Mouse (Mus musculus) cerebellum, adult (tissue): ENCODE measurements around the gene Trip6.

ENCODE experiments used
- ATAC-seq: cut with Nextera tagmentation; 2 replicates; pipeline ENCODE4 v1.9.2; 2017; ENCODE audit warnings: mild to moderate bottlenecking, moderate library complexity, mixed read lengths; ENCODE audit not compliant: insufficient number of reproducible peaks, low FRiP score, low TSS enrichment

Gene Trip6

DNA sequence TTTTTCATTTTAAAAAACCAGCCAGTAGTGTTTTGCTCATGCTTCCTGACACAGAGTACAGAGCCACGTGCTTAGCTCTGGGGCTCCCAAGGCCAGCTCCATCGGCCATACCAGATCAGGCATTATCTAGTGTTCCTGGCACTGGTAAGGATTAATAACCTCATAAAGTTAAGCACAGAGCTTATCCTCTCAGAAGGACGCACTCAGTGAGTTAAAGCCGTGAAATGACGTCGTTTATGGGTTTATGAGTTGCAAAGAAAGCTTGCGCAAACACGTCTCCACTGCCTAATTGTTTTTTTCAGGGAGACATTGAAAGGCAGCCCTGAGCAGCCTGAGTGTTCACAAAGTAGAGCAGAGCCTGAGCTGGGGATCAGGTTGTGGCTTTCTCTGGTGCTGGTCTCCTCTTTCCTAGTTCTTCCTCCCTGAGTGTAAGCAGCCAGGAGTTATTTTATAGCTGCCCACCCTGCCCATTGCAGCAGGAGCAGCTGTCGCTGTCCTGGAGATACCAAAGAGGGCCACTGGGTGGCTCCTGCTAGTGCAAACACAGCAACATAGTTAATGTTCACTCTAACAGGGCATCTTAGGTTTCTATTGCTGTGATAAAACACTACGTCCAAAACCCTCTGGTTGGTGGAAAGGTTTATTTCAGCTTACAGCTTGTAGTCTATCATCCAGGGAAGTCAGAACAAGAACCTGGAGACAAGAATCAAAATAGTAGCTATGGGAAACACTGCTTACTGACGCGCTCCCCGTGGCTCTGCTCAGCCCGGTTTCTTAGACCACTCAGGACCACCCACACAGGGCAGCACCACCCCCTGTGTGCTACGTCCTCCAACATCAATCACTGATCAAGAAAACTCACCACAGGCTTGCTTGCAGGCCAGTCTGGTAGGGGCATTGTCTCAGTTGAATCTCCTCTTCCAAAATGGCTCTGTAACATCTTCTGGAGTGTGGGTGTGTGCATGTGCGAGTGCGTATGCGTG is 36.6 kb downstream of the Trip6 start:
- no peak for ATAC-seq

DNA sequence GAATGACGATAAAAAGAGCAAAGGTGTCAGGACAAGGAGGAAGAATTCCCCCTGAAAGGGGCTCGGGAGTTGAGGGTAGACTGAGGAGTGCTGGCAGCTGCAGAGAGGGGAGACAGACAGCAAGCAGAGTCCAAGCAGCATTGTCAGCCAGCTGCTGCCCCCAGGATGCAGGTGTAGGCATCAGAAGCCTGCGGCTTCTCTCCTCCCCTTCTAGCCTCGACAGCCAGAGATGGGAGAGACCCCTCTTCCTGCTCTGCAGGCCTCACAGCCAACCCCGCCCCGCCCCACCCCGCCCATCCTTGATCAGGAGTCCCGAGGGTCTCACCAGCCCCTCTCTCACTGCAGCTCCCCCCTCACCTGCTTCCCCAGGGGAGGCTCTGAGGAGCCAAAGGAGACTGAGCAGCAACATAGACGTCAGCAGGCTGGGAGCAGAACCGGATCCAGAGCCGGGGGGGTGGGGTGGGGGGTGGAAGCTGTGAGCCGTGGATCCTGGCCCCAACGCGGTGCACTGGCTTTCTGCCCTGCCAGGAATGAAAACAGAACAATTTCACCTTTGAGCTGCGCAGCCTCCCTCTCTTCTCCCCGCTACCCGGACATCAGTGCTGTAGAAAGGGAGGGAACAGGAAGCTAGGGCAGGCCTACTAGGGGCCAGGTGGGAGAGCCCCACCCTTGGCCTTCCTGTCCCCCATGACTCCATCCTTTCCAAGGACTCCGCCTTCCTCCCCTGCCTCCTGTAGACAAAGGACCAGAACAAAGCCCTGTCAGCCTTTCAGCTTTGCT is 45.9 kb downstream of the Trip6 start:
- no peak for ATAC-seq

DNA sequence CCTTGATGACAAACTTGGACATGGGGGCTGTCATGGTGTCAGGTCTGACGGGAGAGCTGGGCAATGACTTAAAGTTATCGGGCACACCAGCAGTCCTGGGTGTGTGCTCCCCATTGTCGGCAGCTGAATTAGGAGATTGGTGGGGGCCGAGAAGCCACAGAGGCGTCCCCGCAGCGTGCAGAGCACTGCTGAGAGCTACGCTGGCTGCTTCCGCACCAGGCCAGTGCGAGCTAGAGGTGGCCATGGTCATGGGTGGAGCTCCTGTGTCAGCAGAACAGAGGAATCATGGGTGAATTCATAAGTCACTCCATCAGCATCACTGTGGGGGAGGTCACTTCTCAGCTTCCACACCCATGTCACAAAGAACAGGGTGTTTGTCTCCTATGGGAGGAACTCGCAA is 49.4 kb downstream of the Trip6 start:
- no peak for ATAC-seq

DNA sequence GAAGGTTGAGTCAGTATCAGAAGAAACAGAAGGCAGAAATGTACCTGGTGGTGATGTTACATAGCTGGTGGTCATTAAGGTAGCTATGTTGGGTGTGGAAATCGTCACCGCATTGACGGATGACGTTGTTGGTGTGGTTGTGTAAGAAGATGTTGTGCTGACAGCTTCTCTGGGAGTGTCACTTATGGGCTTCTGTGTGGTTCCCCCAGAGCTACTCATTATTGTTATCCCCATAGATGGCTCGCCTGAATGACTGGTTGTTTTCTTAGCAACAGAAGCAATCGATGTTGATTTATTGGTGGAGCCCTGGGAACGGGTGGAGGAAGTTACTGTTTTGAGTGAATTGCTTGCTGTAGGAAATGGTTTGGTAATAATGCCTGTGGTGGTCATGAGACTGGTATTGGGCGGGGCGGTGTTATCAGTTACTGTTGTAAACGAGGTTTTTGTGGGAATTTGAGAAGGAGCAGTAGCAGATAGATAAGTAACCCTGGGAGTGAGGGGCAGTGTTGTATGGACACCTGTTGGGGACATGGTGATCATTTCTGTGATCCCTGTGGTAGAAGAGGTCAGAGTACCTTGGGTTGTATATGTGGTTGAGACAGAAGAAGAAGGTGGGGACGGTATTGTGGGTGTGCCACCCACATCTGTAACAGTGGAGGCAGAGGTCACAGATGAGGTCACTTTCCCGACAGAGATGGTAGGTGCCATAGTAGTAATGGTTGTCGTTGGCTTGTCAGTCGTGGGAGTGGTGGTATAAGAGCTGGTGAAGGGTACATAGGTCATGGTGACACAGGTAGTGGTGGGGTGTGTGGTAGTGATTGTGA is 50.1 kb downstream of the Trip6 start:
- no peak for ATAC-seq
